Mouse (Mus musculus) CH12.LX (cell line): ENCODE results near the gene Cnot6. TPM values are rescaled to one million over a fixed set of nuclear protein-coding genes. Genes with fewer than 3 reads are reported as not detected.
A peak's percentile ranks its signal among the peaks of the same experiment; 100 is the strongest.

ENCODE experiments used
- DNase-seq: peaks from one replicate; pipeline ENCODE4 v3.0.0-alpha.2; 2013; ENCODE audit errors: extremely low read depth
- H3K27ac ChIP-seq: 2 replicates; pipeline ENCODE4 v1.5.1; 2012; ENCODE audit warnings: low read depth, mild to moderate bottlenecking, control low read depth, moderate library complexity; ENCODE audit not compliant: insufficient read depth
- H3K27me3 ChIP-seq: replicated peaks from 2 replicates; pipeline ENCODE3; 2012; ENCODE audit warnings: inconsistent platforms
- H3K36me3 ChIP-seq, 2 experiments: replicated peaks in 1 of 2; 2 replicates each; pipeline versions ENCODE3 to v1.6.1; 2012; ENCODE audit warnings: inconsistent platforms in 1 of 2, low read length in 1 of 2, mild to moderate bottlenecking in 1 of 2, mixed read lengths in 1 of 2, moderate library complexity in 1 of 2; ENCODE audit not compliant: control insufficient read depth in 1 of 2, insufficient read depth in 1 of 2
- H3K4me1 ChIP-seq, 2 experiments: 2 replicates each; pipeline ENCODE4 v1.6.1; 2012; ENCODE audit warnings: inconsistent platforms in 1 of 2, moderate library complexity in 1 of 2; ENCODE audit not compliant: insufficient read depth in 2 of 2, control insufficient read depth in 1 of 2
- H3K4me2 ChIP-seq: 2 replicates; pipeline ENCODE4 v1.6.1; 2012; ENCODE audit warnings: low read depth, mild to moderate bottlenecking, control low read depth; ENCODE audit not compliant: poor library complexity, insufficient read depth, severe bottlenecking
- H3K4me3 ChIP-seq, 3 experiments: fragments of 150-350 bp in 1 of 3; sonication (generic) in 1 of 3; replicated peaks in 1 of 3; 2 replicates each; pipeline versions ENCODE3 to v1.5.1; 2011 to 2012; ENCODE audit warnings: low read depth in 2 of 3, low read length in 2 of 3, mild to moderate bottlenecking in 2 of 3, moderate library complexity in 2 of 3, control low read depth in 1 of 3, improper control_type of control experiment in 1 of 3, inconsistent platforms in 1 of 3, mixed read lengths in 1 of 3; ENCODE audit not compliant: poor library complexity in 1 of 3
- H3K79me2 ChIP-seq: replicated peaks from 2 replicates; pipeline ENCODE4 v1.6.1; 2012; ENCODE audit warnings: mild to moderate bottlenecking, moderate library complexity; ENCODE audit not compliant: control insufficient read depth, poor library complexity, insufficient read depth, severe bottlenecking; ENCODE audit errors: extremely low read depth
- H3K9ac ChIP-seq: 2 replicates; pipeline ENCODE4 v1.6.1; 2012; ENCODE audit warnings: low read depth, mild to moderate bottlenecking, control low read depth, moderate library complexity; ENCODE audit not compliant: insufficient read depth
- H3K9me3 ChIP-seq: replicated peaks from 2 replicates; pipeline ENCODE3; 2012; ENCODE audit warnings: low read length, inconsistent platforms, mixed read lengths
- CHD2 ChIP-seq: IDR thresholded peaks from 2 replicates; pipeline ENCODE4 v1.6.1; 2011; ENCODE audit warnings: low read length, improper control_type of control experiment
- CTCF ChIP-seq, 2 experiments: IDR thresholded peaks in 1 of 2; conservative IDR thresholded peaks in 1 of 2; 2 replicates each; pipeline ENCODE4 v1.5.1; 2011 to 2012; ENCODE audit warnings: low read depth in 2 of 2, low read length in 2 of 2, improper control_type of control experiment in 1 of 2, inconsistent platforms in 1 of 2, mild to moderate bottlenecking in 1 of 2, moderate library complexity in 1 of 2
- ELF1 ChIP-seq: IDR thresholded peaks from 2 replicates; pipeline ENCODE4 v1.6.1; 2014; ENCODE audit warnings: low read depth, mild to moderate bottlenecking, inconsistent platforms, low read length, improper control_type of control experiment
- ETS1 ChIP-seq: conservative IDR thresholded peaks from 2 replicates; pipeline ENCODE4 v1.6.1; 2012; ENCODE audit warnings: low read depth, mild to moderate bottlenecking, inconsistent platforms, low read length, improper control_type of control experiment, moderate library complexity
- GABPA ChIP-seq: IDR thresholded peaks from 2 replicates; pipeline ENCODE4 v1.6.1; 2012; ENCODE audit warnings: low read depth, low read length, improper control_type of control experiment, inconsistent platforms; ENCODE audit not compliant: insufficient replicate concordance
- IRF4 ChIP-seq: IDR thresholded peaks from 2 replicates; pipeline ENCODE4 v1.6.1; 2014; ENCODE audit warnings: low read depth, mild to moderate bottlenecking, inconsistent platforms, low read length, improper control_type of control experiment
- JUND ChIP-seq: conservative IDR thresholded peaks from 2 replicates; pipeline ENCODE4 v1.6.1; 2011; ENCODE audit warnings: low read depth, low read length, improper control_type of control experiment
- KAT2A ChIP-seq: IDR thresholded peaks from 2 replicates; pipeline ENCODE4 v1.6.1; 2012; ENCODE audit warnings: low read length, improper control_type of control experiment, inconsistent platforms; ENCODE audit not compliant: insufficient replicate concordance
- MAFK ChIP-seq: IDR thresholded peaks from 2 replicates; pipeline ENCODE4 v1.6.1; 2011; ENCODE audit warnings: low read length, improper control_type of control experiment; ENCODE audit not compliant: insufficient replicate concordance
- MAZ ChIP-seq: IDR thresholded peaks from 2 replicates; pipeline ENCODE4 v1.6.1; 2012; ENCODE audit warnings: low read depth, mild to moderate bottlenecking, inconsistent platforms, low read length, improper control_type of control experiment, moderate library complexity
- MEF2A ChIP-seq: IDR thresholded peaks from 2 replicates; pipeline ENCODE4 v1.6.1; 2014; ENCODE audit warnings: low read depth, mild to moderate bottlenecking, inconsistent platforms, low read length, improper control_type of control experiment, borderline replicate concordance
- NELFE ChIP-seq: IDR thresholded peaks from 2 replicates; pipeline ENCODE4 v1.6.1; 2011; ENCODE audit warnings: low read depth, low read length, improper control_type of control experiment
- PAX5 ChIP-seq: IDR thresholded peaks from 2 replicates; pipeline ENCODE4 v1.6.1; 2012; ENCODE audit warnings: low read length, inconsistent platforms, mixed read lengths
- POLR2AphosphoS2 ChIP-seq: IDR thresholded peaks from 2 replicates; pipeline ENCODE4 v1.6.1; 2011; ENCODE audit warnings: low read depth, low read length, improper control_type of control experiment
- RAD21 ChIP-seq: IDR thresholded peaks from 2 replicates; pipeline ENCODE4 v1.6.1; 2011; ENCODE audit warnings: low read depth, mild to moderate bottlenecking, low read length, improper control_type of control experiment, moderate library complexity
- RCOR1 ChIP-seq: conservative IDR thresholded peaks from 2 replicates; pipeline ENCODE4 v1.6.1; 2012; ENCODE audit warnings: low read depth, mild to moderate bottlenecking, inconsistent platforms, low read length, improper control_type of control experiment
- SMC3 ChIP-seq: IDR thresholded peaks from 2 replicates; pipeline ENCODE4 v1.6.1; 2011; ENCODE audit warnings: low read depth, low read length, improper control_type of control experiment
- TBP ChIP-seq: conservative IDR thresholded peaks from 2 replicates; pipeline ENCODE4 v1.6.1; 2011; ENCODE audit warnings: low read depth, low read length, improper control_type of control experiment
- ZC3H11A ChIP-seq: IDR thresholded peaks from 2 replicates; pipeline ENCODE4 v1.6.1; 2012; ENCODE audit warnings: low read depth, mild to moderate bottlenecking, inconsistent platforms, low read length, improper control_type of control experiment
- dilution Hi-C: fragments of 300-500 bp; cut with MboI; formaldehyde crosslinking; loops from 2 replicates; pipeline ENCODE4 v1.14.3; 2020; ENCODE audit warnings: low sequenced_read_pairs; ENCODE audit not compliant: extremely low pct_unique_long_range_greater_than_20kb, extremely low pct_ligation_motif_present
- in situ Hi-C: fragments of 300-500 bp; cut with MboI; formaldehyde crosslinking; loops from 3 replicates; pipeline ENCODE4 v1.14.3; 2019; ENCODE audit warnings: low sequenced_read_pairs, low pct_ligation_motif_present, low pct_unique_long_range_greater_than_20kb, mixed read lengths
- polyA plus RNA-seq: library from polyadenylated mRNA; unstranded; fragments of >175 nt; gene quantifications from 2 replicates; pipeline ENCODE4 v1.2.1, GENCODE M21; 2012; ENCODE audit warnings: low read depth; ENCODE audit not compliant: insufficient read length
- total RNA-seq, 2 experiments: library from RNA; depleted of rRNA; stranded (reverse); fragments of 300-350 nt in 1 of 2; fragments of >200 nt in 1 of 2; gene quantifications; 2 replicates each; pipeline ENCODE4 v1.2.3; 2012 to 2014

Cnot6 gene
- total and polyA plus RNA-seq, 3 experiments = 32.4 to 90.8 (median 85.0) TPM

DNA sequence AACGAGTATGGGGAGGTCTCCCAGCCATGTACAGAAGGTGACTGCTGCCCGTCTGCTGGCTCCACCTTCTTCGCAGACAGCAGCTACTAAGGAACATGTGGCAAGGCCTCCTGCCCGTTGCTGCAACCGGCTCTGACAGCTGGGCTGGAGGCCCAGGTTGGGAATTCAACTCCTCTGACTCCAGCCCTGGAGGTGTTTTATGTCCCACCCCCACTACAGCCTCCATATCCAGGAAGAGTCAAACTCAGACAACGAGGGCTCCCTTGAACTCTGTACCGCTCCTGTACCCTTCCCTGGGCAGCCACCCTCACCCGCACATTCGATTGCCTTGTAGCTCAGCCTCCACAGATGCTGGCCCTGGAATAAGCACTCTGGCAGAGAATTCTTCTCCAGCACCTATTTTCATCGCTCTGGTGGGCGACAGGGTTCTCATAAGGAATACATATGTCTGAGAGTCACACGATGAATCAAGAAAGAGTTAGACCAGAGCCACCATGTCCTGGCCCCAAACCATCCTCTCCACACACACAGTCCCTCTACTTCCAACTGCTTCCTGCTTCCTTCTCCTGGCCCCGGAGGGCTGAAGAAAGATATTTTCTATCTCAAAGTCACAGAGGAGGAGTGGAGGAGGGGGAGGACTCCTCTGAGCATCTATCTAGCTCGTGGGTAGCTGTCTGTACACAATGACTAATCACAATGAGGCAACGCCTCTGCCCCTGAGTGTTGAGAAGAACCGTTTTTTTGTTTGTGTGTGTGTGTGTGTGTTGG is 61.3 kb downstream of the Cnot6 start:
- TF ChIP-seq ELF1 = no peak
- TF ChIP-seq MAFK = no peak
- TF ChIP-seq PAX5 = no peak
- TF ChIP-seq MEF2A = no peak
- no peak for TF ChIP-seq CHD2
- no peak for TF ChIP-seq KAT2A
- no peak for TF ChIP-seq POLR2AphosphoS2
- TF ChIP-seq CTCF (conservative IDR thresholded peaks at IDR 0.05 in 1 of 2, IDR thresholded peaks at IDR 0.05 in 1 of 2; ENCODE audit: low read depth in 2 of 2, low read length in 2 of 2) = no peak
- TF ChIP-seq JUND = no peak
- TF ChIP-seq RCOR1 = no peak
- TF ChIP-seq GABPA = no peak
- no peak for TF ChIP-seq ETS1
- no peak for TF ChIP-seq IRF4
- TF ChIP-seq MAZ = no peak
- TF ChIP-seq ZC3H11A = no peak
- TF ChIP-seq TBP = no peak
- H3K4me2 ChIP-seq = no peak overlapping the region
- no peak overlapping the region for H3K9ac ChIP-seq
- H3K4me3 ChIP-seq = no peak overlapping the region
- no peak for DNase-seq
- no peaks in the 10 kb centered on the region for H3K79me2 ChIP-seq
- peaks cover 4 to 14% of the 10 kb centered on the region in 2 experiments; a peak in 3 of 4 replicates for H3K4me1 ChIP-seq
- in situ Hi-C loops (loop anchor here (10.0 kb wide), 1 partner anchor 214 kb away; no protein-coding TSS in a partner anchor), dilution Hi-C loops (no loop called here)
- no peaks in the 10 kb centered on the region for H3K36me3 ChIP-seq
- H3K9me3 ChIP-seq = peaks cover 7% of the 10 kb centered on the region
- H3K27me3 ChIP-seq = peaks cover 5% of the 10 kb centered on the region
- no peak overlapping the region for H3K27ac ChIP-seq

GRCm38 (mm10) chr11:49650113-49650993 is 62.2 kb downstream of the Cnot6 start:
- no peak overlapping the region for H3K27ac ChIP-seq
- no peak overlapping the region for H3K4me2 ChIP-seq
- no peaks in the 10 kb centered on the region for H3K36me3 ChIP-seq
- H3K79me2 ChIP-seq = no peaks in the 10 kb centered on the region
- peaks cover 7% of the 10 kb centered on the region for H3K9me3 ChIP-seq
- peak; percentile 76 for DNase-seq
- dilution Hi-C loops (no loop called here), in situ Hi-C loops (loop anchor here (10.0 kb wide), 1 partner anchor 214 kb away; no protein-coding TSS in a partner anchor)
- H3K4me3 ChIP-seq = no peak overlapping the region
- H3K27me3 ChIP-seq = peaks cover 11% of the 10 kb centered on the region
- TF ChIP-seq SMC3 = peak; percentile 45
- no peak for TF ChIP-seq RCOR1
- TF ChIP-seq NELFE = no peak
- TF ChIP-seq RAD21 = peak; percentile 38
- TF ChIP-seq PAX5 = no peak
- TF ChIP-seq CTCF (conservative IDR thresholded peaks at IDR 0.05 in 1 of 2, IDR thresholded peaks at IDR 0.05 in 1 of 2; ENCODE audit: low read depth in 2 of 2, low read length in 2 of 2) = peak; percentile 74 to 75
- peaks cover 6 to 14% of the 10 kb centered on the region in 2 experiments; a peak in 3 of 4 replicates for H3K4me1 ChIP-seq
- no peak overlapping the region for H3K9ac ChIP-seq
